Mouse (Mus musculus): ENCODE results near the gene Card11.

DNA sequence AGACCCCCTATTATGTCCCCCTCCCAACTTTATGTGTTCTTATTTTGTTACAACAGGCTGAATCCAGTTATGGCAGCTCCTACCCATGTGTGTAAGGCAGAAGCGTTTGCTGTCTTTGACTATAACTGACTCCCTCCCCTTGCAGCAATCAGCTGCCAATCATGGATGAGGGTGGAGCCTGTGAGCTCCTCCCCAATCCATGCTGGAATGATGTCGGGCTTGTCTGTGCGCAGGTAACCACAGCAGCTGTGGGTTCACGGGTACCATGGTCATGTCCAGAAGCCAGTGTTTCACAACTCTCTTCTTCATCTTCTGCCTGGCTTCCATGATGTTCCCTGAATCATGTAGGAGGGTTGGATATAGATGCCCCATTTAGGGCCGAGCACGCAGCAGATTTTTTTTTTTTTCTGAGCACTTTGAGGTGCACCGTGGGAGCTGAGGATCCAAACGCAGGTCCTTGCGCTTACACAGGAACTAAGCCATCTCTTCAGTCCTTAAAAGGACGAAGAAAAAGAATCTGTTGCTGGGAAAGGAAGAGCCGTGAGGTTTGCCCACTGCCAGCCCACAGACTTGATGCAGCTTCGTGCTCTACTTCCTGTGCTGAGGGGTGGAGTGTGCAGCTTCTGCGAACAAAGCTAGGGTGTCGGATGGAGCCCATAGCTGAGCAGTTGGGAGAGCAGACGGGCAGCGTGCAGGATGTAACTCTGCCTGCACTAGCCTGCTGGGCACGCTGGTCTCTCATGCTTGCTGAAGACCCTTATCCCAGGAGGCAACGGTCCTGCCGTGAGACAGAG is 43.5 kb upstream of the Card11 start:
- TF ChIP-seq POLR2A (IDR thresholded peaks at IDR 0.05; ENCODE audit: low read depth, low read length) (peak; percentile 69), CTCF (IDR thresholded peaks at IDR 0.05; ENCODE audit: extremely low read depth, insufficient read depth, insufficient read length, insufficient replicate concordance) (no peak)
